Mouse (Mus musculus) common myeloid progenitor, adult 5-6 weeks (primary cell): ENCODE measurements around the gene Tex9. TPM values are rescaled to one million over a fixed set of nuclear protein-coding genes. Genes with fewer than 3 reads are reported as not detected.

Source experiments
- ATAC-seq: replicated peaks from 2 replicates; pipeline ENCODE4 v1.8.0; 2016; ENCODE audit warnings: low read depth, mild to moderate bottlenecking, moderate TSS enrichment, inconsistent platforms; ENCODE audit not compliant: poor library complexity, severe bottlenecking
- total RNA-seq: library from RNA; stranded (forward); fragments of 200-1000, 187-1606 nt; gene quantifications from 2 replicates; pipeline ENCODE4 v1.2.3, GENCODE M21; 2017

Gene Tex9
- total RNA-seq, result 39.8 and 53.3 TPM in 2 replicates

DNA sequence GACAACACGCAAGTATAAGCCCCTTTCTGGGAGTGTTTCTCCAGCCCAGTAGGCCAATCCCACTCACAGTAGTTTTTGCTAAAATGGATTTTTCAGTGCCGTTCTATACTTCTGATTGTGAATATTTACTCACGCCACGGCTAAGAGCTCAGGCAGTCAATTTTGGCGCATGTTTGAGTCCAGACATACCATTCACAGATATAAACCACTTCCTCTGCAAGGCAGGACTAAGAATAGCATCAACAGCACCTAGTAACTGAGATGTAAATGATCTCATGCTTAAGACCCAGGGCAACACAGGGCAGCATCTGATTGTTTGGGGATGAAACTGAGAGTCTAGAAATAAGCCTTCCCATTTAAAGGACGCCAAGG is at the start of gene Tex9:
TSS of gene Tex9 (minus strand) at position 19 of the 372 bp plus-strand sequence.
- ATAC-seq, result peak; percentile 40

GRCm38 (mm10) chr9:72537086-72537485 is 45.1 kb upstream of the Tex9 start:
- ATAC-seq, result no peak

- ATAC-seq, result no peak
These were observed 43.4 kb upstream of the Tex9 start for GRCm38 (mm10) chr9:72535394-72535793.

GRCm38 (mm10) chr9:72534985-72535384 is 43.0 kb upstream of the Tex9 start:
- no peak for ATAC-seq

- 0 out of 2 replicates have a peak, but pooled peaks have one; percentile 8 for ATAC-seq
These were observed 41.0 kb upstream of the Tex9 start for GRCm38 (mm10) chr9:72533089-72533415.

DNA sequence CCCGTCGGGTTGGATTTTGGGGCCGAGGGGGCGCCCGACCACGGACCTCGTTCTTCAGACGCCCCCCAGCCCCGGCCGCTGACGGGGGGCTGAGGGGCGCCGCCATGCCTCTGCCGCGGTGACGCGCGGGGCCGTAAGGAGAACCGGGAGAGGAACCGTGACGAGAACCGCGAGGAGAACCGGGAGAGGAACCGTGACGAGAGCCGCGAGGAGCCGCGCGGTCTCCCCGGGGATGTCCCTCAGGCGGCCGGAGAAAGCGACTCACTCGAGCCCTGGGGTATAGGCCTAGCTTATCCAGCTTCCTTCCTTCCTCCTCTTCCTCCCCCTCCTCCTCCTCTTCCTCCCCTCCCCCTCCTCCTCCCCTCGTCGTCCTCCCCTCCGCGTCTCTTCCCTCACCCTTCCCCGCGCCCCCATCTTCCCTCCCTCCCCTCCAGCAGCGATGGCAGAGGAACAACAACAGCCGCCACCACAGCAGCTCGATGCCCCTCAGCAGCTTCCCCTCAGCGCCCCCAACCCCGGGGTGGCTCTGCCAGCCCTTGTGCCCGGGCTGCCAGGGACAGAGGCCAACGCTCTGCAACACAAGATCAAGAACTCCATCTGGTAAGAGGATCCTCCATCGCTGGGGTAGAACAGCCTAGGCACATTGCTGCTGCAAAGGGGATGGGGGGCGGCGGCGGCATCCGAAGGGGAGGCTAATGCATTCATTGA is 40.5 kb upstream of the Tex9 start:
- ATAC-seq, result peak; percentile 14; the same call in 1 of the 2 replicates

DNA sequence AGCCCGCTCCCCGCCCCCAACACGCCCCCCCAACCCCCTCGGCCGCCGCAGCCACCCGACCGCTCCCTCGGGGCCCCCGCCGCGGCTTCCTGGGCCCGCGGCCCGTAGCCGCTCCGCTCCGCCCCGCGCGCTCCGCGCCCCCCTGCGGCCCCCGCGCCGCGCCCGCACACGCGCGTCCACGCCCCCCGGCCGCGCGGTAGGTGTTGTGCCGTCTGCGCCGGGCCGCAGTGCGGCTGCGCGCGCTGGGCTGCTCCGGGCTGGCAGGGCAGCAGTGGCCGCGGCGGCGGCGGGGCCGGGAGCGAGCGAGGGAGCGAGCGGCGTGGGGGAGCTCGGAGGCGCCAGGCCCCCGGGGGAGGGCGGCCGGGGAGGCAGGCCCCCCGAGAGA is 40.0 kb upstream of the Tex9 start, which contains the start of gene Rfx7:
TSS of gene Rfx7 (plus strand) at position 245 of the 385 bp plus-strand sequence.
- no peak for ATAC-seq

- ATAC-seq, result peak; percentile 62
These were observed 39.4 kb upstream of the Tex9 start for GRCm38 (mm10) chr9:72531291-72531995.

- no peak for ATAC-seq
These were observed 38.8 kb upstream of the Tex9 start for GRCm38 (mm10) chr9:72530824-72531223.

DNA sequence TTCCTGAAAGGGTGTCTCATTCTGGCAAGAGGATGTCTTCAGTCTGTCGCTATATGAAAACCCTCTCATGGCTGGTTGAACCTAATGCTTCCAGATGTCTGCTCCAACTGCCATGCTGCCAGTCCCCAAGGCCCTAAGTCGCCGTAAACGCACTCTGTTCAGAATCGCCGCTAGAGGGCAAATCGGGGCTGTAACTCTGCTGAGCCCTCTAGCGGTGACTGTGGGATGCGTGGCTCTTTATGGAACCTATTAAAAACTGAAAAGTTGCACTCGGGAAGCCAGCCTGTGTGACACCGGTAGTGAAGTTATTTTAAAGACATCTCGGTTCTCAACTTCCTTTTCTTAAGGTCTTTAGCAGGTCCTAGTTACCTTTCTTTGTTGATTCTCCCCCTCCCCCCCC is 38.2 kb upstream of the Tex9 start:
- peak; percentile 79 for ATAC-seq

GRCm38 (mm10) chr9:72526091-72526490 is 34.1 kb upstream of the Tex9 start:
- peak; percentile 48; the same call in 1 of the 2 replicates for ATAC-seq

- ATAC-seq, result no peak
These were observed 28.8 kb upstream of the Tex9 start for GRCm38 (mm10) chr9:72520849-72521248.

- ATAC-seq, result no peak
These were observed 27.2 kb upstream of the Tex9 start for GRCm38 (mm10) chr9:72519246-72519645.

- no peak for ATAC-seq
These were observed 23.4 kb upstream of the Tex9 start for GRCm38 (mm10) chr9:72515366-72515765.

DNA sequence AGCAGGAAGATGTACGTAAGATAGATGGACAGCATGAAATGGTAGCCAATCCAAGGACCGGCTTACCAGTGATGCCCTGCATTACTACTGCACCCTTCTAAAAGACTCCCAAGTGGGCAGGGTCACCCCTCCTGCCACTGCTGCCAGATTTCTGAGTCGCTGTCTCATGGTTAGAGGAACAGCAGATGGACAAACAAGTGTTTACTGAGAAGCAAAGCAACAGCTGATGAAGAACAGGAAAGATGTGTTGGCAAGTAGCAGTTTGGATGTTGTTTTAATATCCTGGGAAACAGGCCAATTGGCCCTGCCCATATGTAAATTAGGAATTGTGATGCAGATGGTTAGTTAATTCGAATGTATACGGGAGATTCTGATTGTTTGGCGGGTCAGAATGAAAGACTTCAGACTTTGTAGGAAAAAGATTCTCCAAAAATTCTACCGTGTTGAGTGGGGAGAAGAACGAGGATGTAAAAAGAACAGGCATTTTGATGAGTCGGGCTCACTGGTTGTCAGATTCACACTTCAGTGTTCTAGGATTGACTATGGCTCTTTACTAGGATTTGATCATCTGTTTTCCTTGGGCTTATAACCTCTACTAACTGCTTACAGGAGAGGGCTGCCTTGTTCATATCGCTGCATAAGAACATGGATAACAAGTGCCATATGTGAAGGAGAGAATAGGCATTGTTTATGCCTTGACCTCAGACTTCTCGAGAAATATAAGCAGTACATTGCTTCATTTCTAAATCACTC is 20.4 kb upstream of the Tex9 start:
- ATAC-seq, result no peak

- no peak for ATAC-seq
These were observed 5.2 kb upstream of the Tex9 start for GRCm38 (mm10) chr9:72497171-72497570.

DNA sequence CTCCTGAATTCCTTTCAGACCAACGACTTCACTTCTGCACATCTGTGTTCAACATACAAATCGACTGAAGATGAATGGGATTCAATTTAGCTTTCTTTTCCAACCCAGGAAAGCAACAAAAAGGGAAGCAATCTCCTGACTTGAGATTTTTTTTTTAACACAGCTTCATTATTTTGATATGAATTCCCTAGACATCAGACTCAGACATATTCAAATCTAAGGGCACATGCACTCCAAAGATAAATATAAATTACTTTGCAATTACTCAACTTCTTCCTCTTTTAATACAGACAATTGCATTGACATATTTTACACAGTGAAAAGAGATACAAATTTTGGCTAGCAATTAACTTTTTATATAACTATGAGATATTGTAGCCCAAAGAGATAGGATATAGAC is 4.7 kb upstream of the Tex9 start:
- ATAC-seq, result no peak

GRCm38 (mm10) chr9:72493984-72494685 is 2.1 kb upstream of the Tex9 start:
- ATAC-seq, result no peak

DNA sequence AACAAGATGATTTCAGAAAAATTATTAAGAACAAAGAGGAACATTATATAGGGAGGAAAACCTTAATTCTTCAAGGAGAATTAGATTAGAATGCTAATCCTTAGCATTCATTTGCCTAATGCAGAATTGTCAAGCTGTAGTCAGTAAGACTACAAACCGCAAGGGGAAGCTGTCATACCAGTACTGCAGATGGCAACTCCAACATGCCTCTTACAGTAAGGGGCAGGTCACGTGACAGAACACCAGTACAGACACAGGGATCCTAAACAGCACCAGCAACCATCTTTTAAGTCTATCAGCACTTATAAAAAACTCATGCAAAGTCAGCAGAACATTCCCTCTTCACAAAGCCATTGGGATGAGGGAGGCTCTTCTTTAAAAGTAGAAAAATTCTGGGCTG is 1.5 kb upstream of the Tex9 start:
- peak; percentile 55 for ATAC-seq

- peak; percentile 93 for ATAC-seq
These were observed 336 bp downstream of the Tex9 start for GRCm38 (mm10) chr9:72491559-72492193.
